Mouse (Mus musculus): Measurements from ENCODE around the gene 1700022I11Rik. TPM values are rescaled to one million over a fixed set of nuclear protein-coding genes. Genes with fewer than 3 reads are reported as not detected.

Gene 1700022I11Rik
- polyA plus RNA-seq, 1 experiment: 0.18 TPM

DNA sequence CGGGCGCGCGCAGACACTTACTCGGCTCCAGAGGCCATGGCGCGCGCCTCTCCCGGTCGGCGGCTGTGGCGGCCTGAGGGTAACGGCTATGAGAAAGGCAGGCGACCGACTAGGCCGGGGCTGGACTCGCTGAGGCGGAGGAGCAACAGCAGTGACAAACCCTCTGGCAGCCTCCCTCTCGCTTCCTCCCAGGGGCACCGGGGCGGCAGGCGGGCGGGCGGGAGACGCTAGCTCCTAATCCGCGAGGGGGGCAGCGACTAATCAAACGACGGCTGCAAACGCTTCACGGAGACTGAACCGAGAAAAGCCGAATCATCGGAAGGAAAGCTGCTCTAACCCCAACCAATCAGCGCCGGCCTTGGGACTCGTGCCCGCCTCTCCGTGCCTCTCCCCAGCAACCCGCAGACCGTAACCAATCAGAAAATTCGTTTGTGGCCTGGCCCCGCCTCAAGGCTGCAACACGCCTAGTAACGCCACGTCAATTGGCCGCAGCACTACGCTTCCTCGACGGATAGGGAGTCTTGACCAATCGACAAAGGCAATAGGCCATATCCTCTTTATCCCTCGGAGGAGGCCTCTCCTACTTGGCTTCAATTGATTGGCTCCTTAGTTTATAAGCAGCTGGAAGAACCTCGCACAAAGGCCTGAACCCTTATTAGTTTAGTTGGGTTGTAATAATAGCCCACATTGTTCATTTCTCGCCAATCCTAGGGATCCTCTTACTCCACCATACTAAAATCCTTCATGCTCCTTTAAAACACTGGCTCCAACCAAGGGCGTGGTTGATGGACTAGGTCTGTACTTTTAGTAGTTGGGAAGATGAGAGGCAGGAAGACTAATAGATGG is 31.0 kb downstream of the 1700022I11Rik start, which contains the start of gene Vcp:
TSS of gene Vcp (minus strand) at position 367 of the 846 bp plus-strand sequence.
- DNase-seq (ENCODE audit: extremely low spot score in 1 of 2, low spot score in 1 of 2): peak; percentile 99

DNA sequence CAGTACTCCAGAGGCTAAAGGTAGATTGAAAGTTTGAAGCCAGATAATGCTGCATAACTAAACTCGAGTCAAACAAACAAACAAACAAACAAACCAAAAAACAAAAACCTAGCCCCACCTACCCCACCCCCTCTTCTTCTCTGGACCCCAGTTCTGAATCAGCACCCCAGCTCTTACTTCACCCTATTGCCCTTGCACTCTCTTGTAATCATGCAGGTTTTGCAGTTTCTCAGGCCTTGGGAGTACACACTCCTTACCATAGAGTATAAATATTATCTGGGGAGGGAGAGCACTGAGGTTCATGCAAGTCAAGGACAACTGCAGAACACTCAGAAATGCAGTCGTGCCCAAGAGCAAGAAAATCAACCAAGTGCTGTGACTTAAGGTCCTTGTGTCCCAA is 31.9 kb downstream of the 1700022I11Rik start:
- DNase-seq (ENCODE audit: extremely low spot score in 1 of 2, low spot score in 1 of 2): no peak

DNA sequence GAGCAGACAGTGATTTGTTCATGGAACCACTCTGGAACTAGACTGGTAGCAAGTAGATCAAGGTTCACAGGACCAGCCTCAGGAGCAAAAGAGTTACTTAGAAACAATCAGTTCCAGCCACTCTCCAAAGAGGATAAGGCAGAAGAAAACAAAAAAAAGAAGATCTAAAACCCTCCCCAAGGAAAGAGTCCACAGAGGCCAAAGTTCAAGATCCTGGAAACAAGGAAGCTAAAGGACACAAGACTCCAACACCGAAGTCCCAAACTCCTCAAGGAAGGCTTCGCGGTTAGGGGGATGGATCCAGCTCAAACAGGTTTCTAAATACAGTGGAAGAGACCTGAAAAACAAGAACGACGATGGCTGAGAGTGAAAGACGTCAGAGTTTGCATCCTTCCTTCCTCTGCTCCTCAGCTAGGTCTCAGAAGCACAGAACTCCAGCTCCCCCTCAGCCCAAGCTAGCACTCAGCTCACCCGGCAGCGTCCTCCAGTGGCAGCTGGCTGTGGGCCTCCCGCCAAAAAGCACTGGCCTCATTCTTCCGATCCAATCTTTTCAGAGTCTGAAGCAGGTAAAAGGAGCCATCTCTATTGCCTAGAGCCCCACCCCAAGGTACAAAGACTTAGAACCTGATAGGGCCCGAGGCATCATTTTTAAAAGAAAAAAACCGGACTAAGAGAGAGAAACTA is 33.5 kb downstream of the 1700022I11Rik start:
- DNase-seq (ENCODE audit: extremely low spot score in 1 of 2, low spot score in 1 of 2): no peak

DNA sequence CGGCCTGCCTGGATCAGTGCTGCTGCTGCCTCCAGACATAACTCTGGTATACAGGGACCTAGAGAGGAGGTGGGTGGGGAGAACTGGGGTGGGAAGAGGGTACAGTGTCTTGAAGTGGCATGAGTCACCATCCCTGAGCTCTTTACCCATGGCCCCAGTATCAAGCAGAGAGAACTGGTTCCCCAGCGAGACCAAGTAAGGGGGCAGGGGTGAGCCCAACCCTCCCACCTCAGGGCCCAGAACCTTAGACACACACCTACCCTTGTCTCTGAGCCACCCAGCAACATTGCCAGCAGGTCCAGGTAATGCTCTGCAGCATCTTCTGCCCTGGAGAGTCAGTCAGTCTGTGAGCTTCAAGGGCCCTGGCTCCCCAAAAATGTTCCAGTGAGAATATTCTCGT is 35.5 kb downstream of the 1700022I11Rik start:
- no peak for DNase-seq (ENCODE audit: extremely low spot score in 1 of 2, low spot score in 1 of 2)

DNA sequence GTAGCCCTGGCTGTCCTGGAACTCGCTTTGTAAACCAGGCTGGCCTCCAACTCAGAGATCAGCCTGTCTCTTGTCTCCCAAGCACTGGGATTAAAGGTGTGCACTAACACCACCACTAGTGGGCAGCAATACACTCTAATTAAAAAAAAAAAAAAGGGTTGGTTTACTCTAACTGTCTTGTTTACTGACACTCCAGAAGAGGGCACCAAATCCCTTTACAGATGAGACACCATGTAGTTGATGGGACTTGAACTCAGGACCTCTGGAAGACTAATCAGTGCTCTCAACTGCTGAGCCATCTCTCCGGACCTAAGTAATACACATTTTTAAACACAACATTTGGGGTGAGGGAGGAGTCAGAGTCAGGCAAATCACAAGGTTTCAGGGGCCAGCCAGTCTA is 36.4 kb downstream of the 1700022I11Rik start:
- peak in 1 of 2 experiments; percentile 43 for DNase-seq (ENCODE audit: extremely low spot score in 1 of 2, low spot score in 1 of 2)

DNA sequence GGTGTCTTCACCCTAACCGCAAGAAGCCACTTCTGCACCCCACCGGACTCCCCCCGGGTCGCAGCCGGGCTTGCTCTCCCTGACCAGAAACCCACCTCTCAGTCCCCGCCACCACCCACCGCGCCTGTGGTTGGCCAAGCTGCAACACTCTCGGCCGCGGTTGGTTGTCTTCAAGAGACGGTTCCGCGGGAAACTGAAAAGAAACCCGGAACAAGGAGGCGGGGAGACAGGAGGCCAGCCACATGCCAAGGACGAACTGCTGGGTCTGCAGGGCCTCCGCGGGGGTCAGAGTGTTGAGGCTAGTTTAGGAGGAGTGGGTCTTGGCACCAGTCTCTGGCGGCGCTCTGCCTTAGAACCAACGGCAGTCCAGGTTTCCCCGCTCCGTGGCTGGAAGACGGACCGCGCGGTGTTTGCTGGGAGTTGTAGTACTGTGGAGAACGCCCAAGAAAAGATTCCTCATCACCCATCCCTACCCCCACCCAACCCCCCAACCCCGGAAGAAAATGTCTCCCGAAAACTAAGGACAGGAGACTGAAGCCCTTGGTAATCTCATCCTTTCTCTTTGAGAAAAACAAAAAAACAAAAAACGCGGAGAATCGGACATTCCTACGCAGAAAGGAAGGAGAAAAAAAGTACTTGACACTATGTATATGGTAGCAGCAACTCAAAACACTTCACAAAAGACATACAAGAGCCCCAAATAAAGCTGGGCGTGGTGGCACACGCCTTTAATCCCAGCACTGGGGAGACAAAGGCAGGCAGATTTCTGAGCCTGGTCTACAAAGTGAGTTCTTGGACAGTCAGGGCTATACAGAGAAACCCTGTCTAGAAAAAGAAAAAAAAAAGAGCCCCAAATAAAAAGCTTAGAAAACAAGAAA is 41.0 kb downstream of the 1700022I11Rik start, which contains the start of gene Fancg:
TSS of gene Fancg (minus strand) at position 346 of the 878 bp plus-strand sequence.
- peak; percentile 59 to 84 for DNase-seq (ENCODE audit: extremely low spot score in 1 of 2, low spot score in 1 of 2)

DNA sequence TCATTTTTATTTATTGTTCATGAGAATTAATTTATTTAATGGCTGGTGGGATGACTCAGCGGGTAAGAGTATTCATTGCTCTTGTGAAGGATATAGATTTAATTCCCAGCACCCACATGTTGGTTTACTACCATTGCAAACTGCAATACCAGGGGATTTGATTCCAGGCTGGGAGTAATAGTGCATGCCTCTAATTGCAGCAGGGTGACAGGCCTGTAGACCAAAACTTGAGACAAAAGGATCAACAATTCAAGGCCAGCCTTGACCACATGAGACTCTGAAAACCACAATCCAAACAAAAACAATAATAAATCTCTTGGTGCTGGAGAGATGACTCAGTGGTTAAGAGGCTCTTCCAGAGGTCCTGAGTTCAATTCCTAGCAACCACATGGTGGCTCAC is 42.7 kb downstream of the 1700022I11Rik start:
- DNase-seq (ENCODE audit: extremely low spot score in 1 of 2, low spot score in 1 of 2): no peak

DNA sequence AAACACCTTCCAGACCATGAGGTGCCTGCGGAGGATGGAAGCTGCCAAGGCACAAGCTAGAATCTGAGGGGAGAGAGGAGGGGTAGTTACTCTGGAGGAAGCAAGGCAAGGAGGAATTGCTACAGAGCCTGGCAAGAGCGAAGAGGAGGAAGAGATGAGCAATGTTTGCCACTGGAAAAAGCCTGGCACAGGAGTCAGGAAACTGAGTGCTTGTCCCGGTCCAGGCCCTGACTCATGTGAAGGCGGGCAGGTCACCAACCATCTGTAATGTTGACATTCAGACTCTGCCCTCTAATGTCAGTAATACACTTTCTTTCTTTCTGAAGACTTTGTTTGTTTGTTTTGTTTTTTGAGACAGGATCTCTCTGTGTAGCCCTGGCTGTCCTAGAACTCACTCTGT is 48.8 kb downstream of the 1700022I11Rik start:
- no peak for DNase-seq (ENCODE audit: extremely low spot score in 1 of 2, low spot score in 1 of 2)

DNA sequence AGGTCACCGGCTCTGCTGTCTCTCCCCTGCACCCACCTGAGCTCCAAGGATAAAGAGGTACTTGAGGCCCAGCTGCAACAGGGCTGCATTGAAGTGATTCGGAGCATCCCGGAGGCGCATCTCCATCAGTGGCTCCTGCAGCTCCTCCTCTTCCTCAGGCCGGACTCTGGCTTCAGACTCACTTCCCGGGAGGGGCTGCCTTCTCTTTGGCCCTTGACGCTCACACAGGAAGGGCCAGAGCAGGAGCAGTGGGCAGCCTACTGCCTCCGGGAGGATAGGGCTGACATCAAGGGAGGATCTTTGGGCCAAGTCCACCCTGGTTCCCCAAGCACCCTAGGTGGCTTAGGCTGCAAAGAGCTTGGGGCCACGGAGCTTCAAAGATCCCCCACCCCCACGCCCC is 49.8 kb downstream of the 1700022I11Rik start:
- no peak for DNase-seq (ENCODE audit: extremely low spot score in 1 of 2, low spot score in 1 of 2)

DNA sequence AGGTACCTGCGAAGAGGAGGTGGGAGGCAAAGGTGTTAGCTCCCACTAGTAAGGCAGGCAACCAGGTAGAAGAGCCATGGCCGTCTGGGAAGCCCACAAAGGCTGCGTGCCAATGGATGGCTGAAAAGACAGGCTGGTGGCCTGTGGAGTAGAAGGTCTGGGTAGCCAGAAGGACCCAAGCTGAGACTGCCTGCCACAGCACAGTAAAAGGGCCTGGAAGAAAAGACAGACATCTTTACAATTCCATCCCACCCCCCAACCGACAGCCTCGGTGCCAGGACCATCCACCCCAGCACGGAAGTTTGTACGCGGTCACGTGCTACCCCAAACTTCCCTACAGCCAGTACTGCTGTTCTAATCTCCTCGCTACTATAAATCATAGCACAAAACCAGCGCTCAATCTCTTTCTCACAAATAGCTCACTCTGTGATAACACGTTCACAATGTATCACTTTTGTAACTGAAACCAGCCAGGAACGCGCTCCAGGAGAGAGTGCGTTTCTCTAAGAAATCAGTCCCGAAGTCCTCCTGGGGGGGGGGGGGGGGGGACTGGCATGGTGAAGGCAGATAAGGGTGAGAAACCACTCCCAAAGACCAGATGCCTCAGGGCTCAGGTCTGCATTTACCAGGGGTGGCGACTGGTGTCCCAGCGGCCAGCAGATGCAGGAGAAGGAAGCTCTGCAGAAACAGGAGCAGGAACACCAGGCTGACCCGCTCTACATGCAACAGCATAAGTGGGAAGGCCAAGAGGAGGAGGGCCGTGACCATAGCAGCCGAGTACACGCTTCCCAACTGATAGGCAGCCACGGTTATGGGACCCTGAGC is 50.4 kb downstream of the 1700022I11Rik start:
- no peak for DNase-seq (ENCODE audit: extremely low spot score in 1 of 2, low spot score in 1 of 2)

DNA sequence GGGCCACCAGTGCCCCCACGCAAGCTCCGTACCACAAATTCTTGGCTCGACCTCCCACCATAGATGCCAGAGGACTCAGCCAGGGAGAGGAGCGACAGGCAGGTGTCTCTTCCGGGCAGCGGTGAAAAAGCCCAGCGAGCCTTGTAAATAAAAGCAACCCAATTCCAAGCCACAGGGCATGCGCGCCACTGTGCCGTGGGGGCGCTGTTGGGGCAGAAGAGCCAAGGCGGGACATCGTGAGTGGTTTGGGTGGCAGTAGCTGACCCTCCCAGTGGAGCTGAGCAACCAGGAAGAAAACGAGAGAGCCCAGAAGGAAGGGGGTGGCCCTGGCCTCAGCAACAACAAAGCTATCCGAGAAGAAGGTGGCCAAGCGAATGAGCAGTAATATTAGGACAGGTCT is 51.5 kb downstream of the 1700022I11Rik start:
- DNase-seq (ENCODE audit: extremely low spot score in 1 of 2, low spot score in 1 of 2): no peak

DNA sequence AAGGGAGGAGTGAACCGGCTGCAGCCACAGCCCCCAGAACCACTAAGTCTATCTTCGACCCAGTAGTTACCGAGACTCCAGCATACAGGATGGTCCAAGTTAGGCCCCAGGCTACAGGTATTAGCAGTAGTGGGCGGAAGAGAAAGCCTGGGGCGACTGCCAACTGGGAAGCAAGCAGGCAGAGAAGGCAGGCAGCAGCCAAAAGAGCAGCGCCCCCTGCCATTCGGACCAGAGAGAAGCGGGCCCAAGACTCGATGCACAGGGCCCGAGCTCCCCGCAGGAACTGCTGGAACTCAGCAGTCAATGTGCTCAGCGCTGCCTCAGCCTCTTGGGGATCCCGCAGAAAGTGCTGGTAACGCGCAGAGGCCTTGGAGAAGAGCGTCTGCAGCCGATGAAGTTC is 51.9 kb downstream of the 1700022I11Rik start:
- no peak for DNase-seq (ENCODE audit: extremely low spot score in 1 of 2, low spot score in 1 of 2)

DNA sequence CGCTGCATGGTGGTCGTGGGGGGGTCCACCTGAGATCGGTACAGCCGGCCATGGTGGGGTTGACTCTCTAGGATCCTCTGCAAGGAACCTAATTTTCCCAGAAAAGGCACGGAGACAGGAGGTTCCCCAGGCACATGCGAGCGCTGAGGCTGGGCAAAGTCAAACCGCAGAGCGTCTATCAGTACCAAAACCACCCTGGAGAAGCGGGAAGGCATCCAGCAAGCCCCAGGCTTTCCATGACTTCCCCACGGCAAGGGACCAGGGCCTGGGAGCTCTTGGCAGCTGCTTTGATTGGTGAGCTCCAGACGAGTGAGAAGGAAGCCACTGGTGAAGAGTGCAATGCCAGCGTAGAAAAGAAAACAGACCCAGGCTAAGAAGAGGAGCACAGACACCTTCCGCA is 55.3 kb downstream of the 1700022I11Rik start:
- DNase-seq (ENCODE audit: extremely low spot score in 1 of 2, low spot score in 1 of 2): no peak

DNA sequence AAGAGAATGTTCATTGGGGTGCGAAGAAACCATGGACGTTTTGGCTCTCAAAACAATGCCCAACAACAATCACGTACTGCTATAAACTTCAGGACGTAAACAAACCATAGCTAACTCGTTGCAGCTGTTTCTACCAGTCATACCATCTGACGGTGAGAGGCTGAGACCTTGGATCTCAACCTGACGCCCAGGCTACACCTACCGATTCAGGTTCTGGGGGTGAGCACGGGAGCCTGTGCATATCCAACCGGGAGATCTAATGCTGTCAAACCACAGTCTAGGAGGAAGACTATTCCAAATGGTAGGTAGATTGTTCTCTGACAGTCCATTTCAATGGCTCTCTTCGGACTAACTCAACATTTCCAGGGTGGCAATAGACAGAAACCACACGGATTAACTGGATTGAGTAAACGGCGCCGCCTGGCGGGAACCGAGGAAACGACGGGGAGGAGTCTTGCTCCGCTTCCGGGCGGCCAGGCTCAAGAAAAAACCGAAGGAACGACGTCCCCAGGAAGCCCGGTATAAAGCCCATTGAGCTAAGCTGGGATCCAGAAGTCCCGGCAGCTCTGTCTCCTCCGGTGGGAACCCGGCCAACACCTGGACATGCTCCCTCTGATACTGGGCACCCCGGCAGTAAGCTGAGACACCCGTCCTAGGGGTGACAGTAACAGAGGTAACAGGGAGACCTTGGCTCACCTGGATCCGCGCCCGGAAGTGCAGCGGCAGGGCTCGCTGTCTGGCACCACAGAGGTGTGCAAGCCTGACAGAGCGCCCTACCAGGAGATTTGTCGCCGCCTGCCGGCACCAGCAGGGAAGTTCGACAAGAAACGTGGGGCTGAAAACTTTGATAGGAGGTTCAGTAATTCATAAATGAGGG is 55.9 kb downstream of the 1700022I11Rik start, which contains the start of gene Pigo:
TSS of gene Pigo (minus strand) at position 736 of the 877 bp plus-strand sequence.
- DNase-seq (ENCODE audit: extremely low spot score in 1 of 2, low spot score in 1 of 2): peak; percentile 85 to 94

DNA sequence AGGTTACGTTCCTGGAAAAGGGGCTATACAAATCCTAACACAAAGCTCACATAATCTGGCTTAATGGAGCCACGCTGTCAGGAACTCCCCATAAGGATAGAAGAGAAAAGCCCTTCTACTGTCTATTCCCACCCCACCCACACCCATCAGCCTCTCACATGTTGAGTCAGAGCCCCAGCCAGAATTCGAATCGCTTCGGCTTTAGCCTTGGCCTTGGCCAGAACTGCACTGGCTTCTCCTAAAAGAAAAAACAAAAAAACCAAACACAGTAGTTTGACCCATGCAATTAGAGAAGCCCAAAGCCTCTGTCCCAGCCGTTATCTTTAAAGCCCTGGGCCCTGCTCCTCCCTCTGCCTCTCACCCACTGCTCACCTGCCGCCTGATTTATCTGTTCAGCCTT is 59.7 kb downstream of the 1700022I11Rik start:
- DNase-seq (ENCODE audit: extremely low spot score in 1 of 2, low spot score in 1 of 2): no peak

DNA sequence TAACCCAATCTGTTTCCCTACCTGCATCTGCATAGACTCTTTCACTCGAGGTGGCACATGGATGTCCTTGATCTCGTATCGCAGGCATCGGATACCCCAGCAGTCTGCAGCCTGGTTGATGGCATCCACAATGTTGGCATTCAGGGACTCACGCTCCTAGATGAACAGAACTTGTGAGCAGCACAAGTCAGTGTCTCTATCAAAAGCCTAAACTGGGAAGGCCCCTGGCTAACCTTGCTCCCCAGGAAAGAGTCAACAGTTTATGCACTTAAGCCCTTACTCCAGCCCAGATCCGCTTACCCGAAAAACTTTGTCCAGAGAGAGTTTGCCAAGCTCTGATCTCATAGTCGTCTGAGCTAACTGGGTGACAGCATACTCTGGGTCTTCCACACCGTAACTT is 60.3 kb downstream of the 1700022I11Rik start:
- no peak for DNase-seq (ENCODE audit: extremely low spot score in 1 of 2, low spot score in 1 of 2)

DNA sequence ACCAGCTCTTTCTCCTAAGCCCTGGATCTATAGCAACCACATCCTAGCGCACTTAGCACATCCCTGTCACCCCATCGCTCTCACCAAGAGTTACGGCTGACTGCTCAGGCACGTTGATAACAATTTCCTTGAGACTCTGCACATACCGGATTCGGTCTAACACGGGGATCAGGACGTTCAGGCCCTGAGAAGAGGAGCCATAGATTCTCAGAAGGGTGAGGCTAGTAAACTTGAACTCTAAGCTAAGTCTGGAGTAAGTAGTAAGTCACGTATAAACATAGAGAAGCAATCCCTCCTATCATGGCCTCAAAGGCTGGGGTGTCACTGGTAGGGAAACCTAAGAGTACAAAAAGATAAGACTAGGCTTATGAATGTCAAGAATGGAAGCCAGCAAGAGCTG is 60.9 kb downstream of the 1700022I11Rik start:
- DNase-seq (ENCODE audit: extremely low spot score in 1 of 2, low spot score in 1 of 2): no peak

DNA sequence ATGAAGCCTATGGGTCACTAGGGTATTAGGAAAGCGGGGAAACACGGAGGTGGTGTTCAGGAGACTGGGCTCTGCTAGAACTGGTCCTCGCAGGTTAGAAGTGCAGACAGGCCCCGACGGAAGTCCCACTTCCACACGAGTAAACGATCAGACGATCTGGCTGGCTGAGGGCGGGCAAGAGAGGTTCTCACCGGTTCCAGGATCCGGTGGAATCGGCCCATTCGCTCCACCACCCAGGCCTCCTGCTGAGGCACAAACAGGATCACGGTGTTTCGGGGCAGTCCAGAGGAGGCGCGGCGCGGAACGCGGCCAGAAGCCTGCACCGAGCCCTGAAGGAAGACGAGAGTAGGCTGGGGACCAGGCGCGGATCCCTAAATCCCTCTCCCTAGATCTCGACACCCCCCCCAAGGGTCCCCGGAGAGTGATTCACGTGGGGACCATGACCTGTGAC is 61.4 kb downstream of the 1700022I11Rik start:
- peak in 1 of 2 experiments; percentile 35 for DNase-seq (ENCODE audit: extremely low spot score in 1 of 2, low spot score in 1 of 2)
